Mouse (Mus musculus): Measurements from ENCODE around the gene Ankrd6. TPM values are rescaled to one million over a fixed set of nuclear protein-coding genes. Genes with fewer than 3 reads are reported as not detected.

The Ankrd6 gene
- total and polyA plus RNA-seq, 3 experiments: 1.3 to 2.1 (median 1.6) TPM

DNA sequence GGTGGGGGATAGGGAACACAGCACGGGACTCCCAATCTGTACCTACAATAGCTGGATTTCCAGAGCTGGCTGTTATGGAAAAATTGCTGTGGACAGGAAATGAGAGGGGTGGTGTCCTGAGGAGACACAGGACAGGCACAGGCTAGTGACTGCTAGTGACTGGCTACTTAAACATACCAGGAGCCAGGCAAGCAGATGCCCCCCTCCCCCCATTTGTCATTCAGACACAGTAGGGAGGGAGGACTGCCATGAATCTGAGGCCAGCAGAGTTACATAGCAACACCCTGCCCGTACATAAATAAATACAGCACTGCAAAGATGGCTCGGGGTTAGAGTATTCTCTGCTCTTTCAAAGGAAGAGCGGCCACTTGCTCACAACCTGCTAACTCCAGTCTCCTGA lies 3.0 kb downstream of the Ankrd6 start:
- Histone ChIP-seq H3K4me2 (ENCODE audit: insufficient read depth, low read depth, poor library complexity, severe bottlenecking) (no peak overlapping the region), H3K4me1 (ENCODE audit: control insufficient read depth in 1 of 2, insufficient read depth in 2 of 2) (peaks cover 2 to 10% of the 10 kb centered on the region in 2 experiments; a peak in 2 of 4 replicates), H3K36me3 (replicated peaks in 1 of 2; ENCODE audit: control insufficient read depth in 1 of 2, insufficient read depth in 1 of 2, low read length in 1 of 2) (no peaks in the 10 kb centered on the region), H3K4me3 (replicated peaks in 1 of 3; ENCODE audit: low read depth in 2 of 3, low read length in 2 of 3, poor library complexity in 1 of 3) (no peak overlapping the region), H3K27ac (ENCODE audit: insufficient read depth, low read depth) (no peak overlapping the region), H3K27me3 (replicated peaks) (no peaks in the 10 kb centered on the region), H3K79me2 (replicated peaks; ENCODE audit: control insufficient read depth, extremely low read depth, insufficient read depth, poor library complexity, severe bottlenecking) (no peaks in the 10 kb centered on the region), H3K9me3 (replicated peaks; ENCODE audit: low read length) (no peaks in the 10 kb centered on the region), H3K9ac (ENCODE audit: insufficient read depth, low read depth) (no peak overlapping the region)
- TF ChIP-seq CHD1 (IDR thresholded peaks at IDR 0.05; ENCODE audit: low read depth, low read length) (no peak), USF1 (IDR thresholded peaks at IDR 0.05; ENCODE audit: low read depth, low read length) (no peak), GABPA (IDR thresholded peaks at IDR 0.05; ENCODE audit: insufficient replicate concordance, low read depth, low read length) (no peak)
- DNase-seq (ENCODE audit: extremely low read depth): no peak
- dilution Hi-C loops (cut with MboI; ENCODE audit: extremely low pct_ligation_motif_present, extremely low pct_unique_long_range_greater_than_20kb, low sequenced_read_pairs): no loop called here
- in situ Hi-C loops (cut with MboI; ENCODE audit: low pct_ligation_motif_present, low pct_unique_long_range_greater_than_20kb, low sequenced_read_pairs): no loop called here

DNA sequence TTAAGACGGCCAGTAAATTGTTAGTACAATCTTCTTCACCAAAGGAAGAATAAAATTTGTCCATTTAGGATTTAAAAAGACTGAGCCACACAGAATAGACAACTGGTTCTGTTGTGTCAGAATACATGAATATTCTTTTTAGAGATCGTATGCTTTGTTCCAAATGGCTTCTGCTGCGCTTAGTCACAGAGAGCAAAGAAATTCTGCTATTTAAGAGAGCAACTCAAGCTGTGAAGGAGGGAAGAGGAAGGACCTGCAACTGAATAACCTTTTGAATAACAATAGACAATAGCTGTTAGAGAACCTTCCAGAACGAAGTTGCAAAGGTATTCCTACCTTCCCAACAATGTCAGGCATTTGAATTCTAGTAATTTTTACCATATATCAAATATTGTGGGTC lies 9.7 kb downstream of the Ankrd6 start:
- in situ Hi-C loops (cut with MboI; ENCODE audit: low pct_ligation_motif_present, low pct_unique_long_range_greater_than_20kb, low sequenced_read_pairs): no loop called here
- H3K9ac ChIP-seq (ENCODE audit: insufficient read depth, low read depth): no peak overlapping the region
- TF ChIP-seq MAFK (IDR thresholded peaks at IDR 0.05; ENCODE audit: insufficient replicate concordance, low read length) (no peak), CTCF (conservative IDR thresholded peaks at IDR 0.05 in 1 of 2, IDR thresholded peaks at IDR 0.05 in 1 of 2; ENCODE audit: low read depth in 2 of 2, low read length in 2 of 2) (no peak), KAT2A (IDR thresholded peaks at IDR 0.05; ENCODE audit: insufficient replicate concordance, low read length) (no peak), ETS1 (conservative IDR thresholded peaks at IDR 0.05; ENCODE audit: low read depth, low read length) (no peak), TBP (conservative IDR thresholded peaks at IDR 0.05; ENCODE audit: low read depth, low read length) (no peak), NELFE (IDR thresholded peaks at IDR 0.05; ENCODE audit: low read depth, low read length) (no peak), ELF1 (IDR thresholded peaks at IDR 0.05; ENCODE audit: low read depth, low read length) (no peak), MAX (IDR thresholded peaks at IDR 0.05; ENCODE audit: low read length) (no peak), MYC (IDR thresholded peaks at IDR 0.05; ENCODE audit: low read depth, low read length) (no peak), POLR2A (IDR thresholded peaks at IDR 0.05; ENCODE audit: low read depth, low read length) (no peak), PAX5 (IDR thresholded peaks at IDR 0.05; ENCODE audit: low read length) (no peak)
- H3K27me3 ChIP-seq (replicated peaks): no peaks in the 10 kb centered on the region
- no peak overlapping the region for H3K4me2 ChIP-seq (ENCODE audit: insufficient read depth, low read depth, poor library complexity, severe bottlenecking)
- H3K36me3 ChIP-seq (replicated peaks in 1 of 2; ENCODE audit: control insufficient read depth in 1 of 2, insufficient read depth in 1 of 2, low read length in 1 of 2): no peaks in the 10 kb centered on the region
- H3K9me3 ChIP-seq (replicated peaks; ENCODE audit: low read length): no peaks in the 10 kb centered on the region
- peaks cover 0 to 20% of the 10 kb centered on the region in 2 experiments; a peak in 2 of 4 replicates for H3K4me1 ChIP-seq (ENCODE audit: control insufficient read depth in 1 of 2, insufficient read depth in 2 of 2)
- H3K27ac ChIP-seq (ENCODE audit: insufficient read depth, low read depth): no peak overlapping the region
- DNase-seq (ENCODE audit: extremely low read depth): no peak
- dilution Hi-C loops (cut with MboI; ENCODE audit: extremely low pct_ligation_motif_present, extremely low pct_unique_long_range_greater_than_20kb, low sequenced_read_pairs): no loop called here
- H3K4me3 ChIP-seq (replicated peaks in 1 of 3; ENCODE audit: low read depth in 2 of 3, low read length in 2 of 3, poor library complexity in 1 of 3): no peak overlapping the region
- no peaks in the 10 kb centered on the region for H3K79me2 ChIP-seq (replicated peaks; ENCODE audit: control insufficient read depth, extremely low read depth, insufficient read depth, poor library complexity, severe bottlenecking)

DNA sequence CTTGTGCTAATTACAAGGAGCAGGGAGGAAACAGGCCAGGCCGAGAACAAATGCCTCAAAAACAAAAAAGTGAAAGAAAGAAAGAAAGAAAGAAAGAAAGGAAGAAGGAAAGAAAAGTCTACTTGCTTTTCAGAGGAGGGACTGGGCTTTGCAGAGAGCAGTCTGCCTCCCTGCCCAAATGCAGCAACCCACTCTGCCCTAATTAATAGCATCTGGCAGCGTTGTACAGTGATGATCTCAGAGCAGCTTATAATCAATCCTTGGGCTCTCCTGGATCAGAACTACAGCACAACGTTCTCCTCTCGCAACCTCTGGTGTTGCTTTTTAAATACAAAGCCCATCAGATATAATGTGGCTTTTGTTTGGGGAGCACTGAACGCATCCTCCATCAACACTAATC lies 10.7 kb downstream of the Ankrd6 start:
- Histone ChIP-seq H3K27me3 (replicated peaks) (no peaks in the 10 kb centered on the region), H3K9ac (ENCODE audit: insufficient read depth, low read depth) (no peak overlapping the region), H3K36me3 (replicated peaks in 1 of 2; ENCODE audit: control insufficient read depth in 1 of 2, insufficient read depth in 1 of 2, low read length in 1 of 2) (no peaks in the 10 kb centered on the region), H3K27ac (ENCODE audit: insufficient read depth, low read depth) (no peak overlapping the region), H3K4me2 (ENCODE audit: insufficient read depth, low read depth, poor library complexity, severe bottlenecking) (no peak overlapping the region), H3K4me3 (replicated peaks in 1 of 3; ENCODE audit: low read depth in 2 of 3, low read length in 2 of 3, poor library complexity in 1 of 3) (no peak overlapping the region), H3K79me2 (replicated peaks; ENCODE audit: control insufficient read depth, extremely low read depth, insufficient read depth, poor library complexity, severe bottlenecking) (no peaks in the 10 kb centered on the region), H3K9me3 (replicated peaks; ENCODE audit: low read length) (no peaks in the 10 kb centered on the region), H3K4me1 (ENCODE audit: control insufficient read depth in 1 of 2, insufficient read depth in 2 of 2) (peaks cover 0 to 20% of the 10 kb centered on the region in 2 experiments; a peak in 2 of 4 replicates)
- TF ChIP-seq ZC3H11A (IDR thresholded peaks at IDR 0.05; ENCODE audit: low read depth, low read length) (no peak), ELF1 (IDR thresholded peaks at IDR 0.05; ENCODE audit: low read depth, low read length) (no peak), ZMIZ1 (IDR thresholded peaks at IDR 0.05; ENCODE audit: low read depth, low read length) (no peak), MEF2A (IDR thresholded peaks at IDR 0.05; ENCODE audit: borderline replicate concordance, low read depth, low read length) (no peak)
- in situ Hi-C loops (cut with MboI; ENCODE audit: low pct_ligation_motif_present, low pct_unique_long_range_greater_than_20kb, low sequenced_read_pairs) (no loop called here), dilution Hi-C loops (cut with MboI; ENCODE audit: extremely low pct_ligation_motif_present, extremely low pct_unique_long_range_greater_than_20kb, low sequenced_read_pairs) (no loop called here)
- DNase-seq (ENCODE audit: extremely low read depth): no peak
